Mouse (Mus musculus): ENCODE results near the gene Mus81.

- TF ChIP-seq CTCF (IDR thresholded peaks at IDR 0.05; ENCODE audit: borderline replicate concordance, insufficient read depth, low read length): no peak
- TF ChIP-seq POLR2A (IDR thresholded peaks at IDR 0.05; ENCODE audit: low read depth, low read length): no peak
These were observed 25.0 kb downstream of the Mus81 start for GRCm38 (mm10) chr19:5463212-5463611.
